Mouse (Mus musculus): ENCODE results near the gene Pagr1a.
A peak's percentile ranks its signal among the peaks of the same experiment; 100 is the strongest.

Gene Pagr1a

DNA sequence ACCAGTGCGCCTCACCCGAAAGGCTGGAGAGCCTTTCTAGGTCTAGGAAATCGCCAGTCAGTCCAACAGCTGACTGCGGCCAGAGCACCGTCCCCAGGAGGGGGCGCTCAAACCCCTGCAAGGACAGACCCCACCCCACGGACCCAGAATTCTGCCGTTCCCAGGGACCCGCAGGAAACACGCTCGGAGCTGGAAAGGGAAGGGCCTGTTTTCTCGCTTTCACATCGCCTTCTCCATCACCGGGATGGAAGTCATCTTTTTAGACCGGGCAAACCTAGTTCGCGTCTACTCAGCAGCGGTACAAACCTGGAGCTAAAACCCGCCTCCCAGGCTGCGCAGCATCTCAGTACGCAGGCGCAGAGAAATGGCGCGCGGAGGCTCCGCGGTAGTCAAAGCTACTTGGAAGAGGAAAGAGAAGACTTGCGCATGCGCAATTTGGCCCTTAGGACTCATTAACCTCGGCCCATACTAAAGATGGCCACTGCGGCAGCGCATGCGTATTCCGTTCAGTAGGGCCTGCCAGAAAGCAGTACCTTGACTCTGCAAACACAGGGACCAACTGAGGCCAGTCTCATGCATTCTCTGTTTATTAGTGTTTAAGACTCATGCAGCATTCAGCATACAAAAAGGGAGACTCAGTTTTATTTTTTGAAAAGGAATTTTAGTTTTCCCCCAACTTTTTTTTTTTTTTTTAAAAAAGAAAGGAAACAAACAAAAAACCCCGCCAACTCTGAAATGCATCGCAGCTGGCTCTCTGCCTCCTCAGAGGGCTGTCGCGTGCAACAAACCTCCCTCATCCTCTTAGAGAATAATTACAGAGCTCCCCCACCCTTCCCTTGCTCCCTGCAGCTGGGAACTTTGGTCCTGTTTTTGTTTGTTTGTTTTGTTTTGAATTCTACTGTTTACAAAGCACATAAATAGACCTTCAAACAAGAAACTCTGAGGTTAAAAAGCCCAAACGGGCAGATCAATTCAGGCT, at the start of gene Pagr1a:
Gene Pagr1a (minus strand): TSS at position 382 of the 979 bp plus-strand sequence.
- peak; percentile 98 for DNase-seq

DNA sequence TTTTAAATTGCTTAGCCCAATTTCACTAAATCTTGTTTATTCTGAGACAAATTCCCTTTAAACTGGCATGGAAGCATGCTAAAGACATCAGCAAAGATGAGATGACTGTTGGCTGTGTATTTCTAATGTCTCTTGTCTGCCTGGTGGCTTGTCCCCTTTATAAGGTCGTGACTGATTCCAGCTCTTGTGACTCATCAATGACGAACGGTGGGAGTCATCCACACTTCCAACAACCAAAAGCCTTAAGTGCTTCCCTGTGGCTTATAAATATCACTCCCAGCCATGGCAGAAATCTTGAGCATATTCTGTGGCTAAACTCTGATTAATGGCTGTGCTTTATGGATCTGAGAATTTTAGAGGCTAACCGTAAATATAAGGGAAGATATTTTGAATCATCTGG, 49.2 kb upstream of the Pagr1a start:
- no peak for DNase-seq

DNA sequence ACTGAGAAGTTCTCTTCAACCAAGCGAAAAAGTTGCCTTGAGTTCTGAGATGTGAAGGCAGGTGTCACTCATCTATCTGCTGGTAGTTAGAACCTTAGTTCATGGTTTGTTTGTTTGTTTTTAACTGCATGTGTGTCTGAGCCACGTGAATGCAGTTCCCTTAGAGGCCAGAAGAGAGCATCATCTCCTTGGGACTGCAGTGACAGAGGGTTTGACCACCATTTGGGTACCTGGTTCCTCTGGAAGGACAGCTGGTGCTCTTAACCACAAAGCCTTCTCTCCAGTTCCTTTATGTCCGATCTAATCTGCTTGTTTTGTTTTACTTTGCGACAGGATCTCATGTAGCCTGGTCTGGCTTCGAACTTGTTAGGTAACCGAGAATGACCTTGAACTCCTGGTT, 48.4 kb upstream of the Pagr1a start:
- DNase-seq = no peak

DNA sequence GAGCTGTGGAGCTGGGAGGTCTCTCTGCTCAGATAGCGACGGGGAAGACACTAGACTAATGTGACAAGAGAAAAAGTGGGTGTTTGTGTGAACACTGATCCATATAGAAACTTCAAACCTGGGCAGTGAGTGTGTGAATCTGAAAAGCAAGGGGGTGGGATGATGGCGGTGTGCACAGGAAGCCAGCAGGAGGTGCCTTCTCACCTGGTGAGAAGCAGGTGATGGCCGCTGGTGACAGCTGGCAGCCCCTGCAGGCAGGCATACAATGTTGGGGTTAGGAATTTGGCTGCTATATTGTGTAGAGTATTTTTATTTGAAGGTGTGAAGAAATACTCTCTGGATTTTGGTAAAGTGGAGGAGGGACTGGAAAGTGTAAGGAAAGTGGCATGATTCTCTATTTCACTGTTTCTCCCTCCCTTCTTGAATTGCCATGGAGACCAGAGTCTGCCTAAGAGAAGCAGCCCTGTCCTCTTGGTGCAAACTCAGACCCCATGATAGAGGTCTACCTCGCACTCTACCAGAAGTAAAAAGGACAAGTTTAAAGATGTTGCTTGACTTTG, 38.0 kb upstream of the Pagr1a start:
- DNase-seq = no peak

DNA sequence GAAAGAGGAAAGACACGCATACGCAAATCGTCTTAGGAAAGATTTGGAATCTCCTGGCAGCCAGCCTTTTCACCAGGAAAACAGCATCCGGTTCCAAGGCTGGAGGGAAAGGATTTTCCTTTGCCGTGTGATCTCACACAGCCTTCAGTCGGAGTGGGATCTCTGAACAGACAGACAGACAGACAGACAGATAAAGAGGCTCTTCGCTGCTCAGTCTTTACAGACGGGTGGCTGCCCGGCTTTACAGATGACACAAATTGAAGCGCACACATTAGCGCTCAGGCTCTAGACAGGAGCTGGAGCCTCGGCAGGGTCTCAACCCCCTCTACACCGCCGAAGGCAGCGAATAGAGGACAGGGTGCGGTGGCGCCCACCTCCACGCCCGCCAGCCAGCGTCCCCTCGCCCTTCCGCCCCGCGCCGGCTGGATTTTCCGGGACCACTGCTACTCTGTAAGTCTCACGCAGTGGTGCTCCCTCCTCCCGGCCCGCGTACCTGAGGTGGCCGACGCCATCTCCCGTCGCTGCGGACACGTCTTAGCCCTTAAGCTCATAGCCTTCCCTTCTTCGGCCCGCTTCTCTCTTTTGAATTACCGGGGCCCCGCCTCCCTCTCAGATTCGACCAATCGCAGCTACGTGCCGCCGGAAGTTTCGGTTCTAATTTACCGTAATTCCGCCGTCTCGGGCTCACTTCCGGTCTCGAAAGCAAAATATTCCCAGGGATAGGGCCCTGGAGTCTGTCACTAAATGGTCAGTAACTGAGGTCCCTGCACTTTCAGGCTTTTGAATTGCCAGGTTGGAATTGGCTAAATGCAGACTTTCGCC, 24.9 kb upstream of the Pagr1a start, which contains the start of gene Kif22:
Gene Kif22 (minus strand): TSS at position 621 of the 822 bp plus-strand sequence.
- peak; percentile 93 for DNase-seq

DNA sequence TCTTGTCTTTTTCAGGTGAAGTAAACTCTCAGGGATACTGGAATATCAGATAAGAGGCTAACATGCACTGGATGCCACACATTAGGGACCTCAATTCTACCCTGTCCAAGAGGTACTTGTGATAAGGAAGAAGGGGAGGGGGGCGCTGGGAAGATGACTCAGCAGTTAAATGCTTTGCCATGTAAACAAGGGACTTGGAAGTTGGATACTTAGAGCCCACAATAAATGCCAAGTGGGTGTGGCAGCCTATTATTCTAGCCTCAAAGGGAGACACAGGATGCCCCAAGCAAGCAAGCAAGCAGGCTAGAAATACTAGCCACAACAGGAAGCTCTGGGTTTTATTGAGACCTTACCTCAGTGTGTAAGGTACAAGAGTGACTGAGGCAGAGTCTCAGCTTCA, 14.1 kb upstream of the Pagr1a start:
- DNase-seq = no peak

DNA sequence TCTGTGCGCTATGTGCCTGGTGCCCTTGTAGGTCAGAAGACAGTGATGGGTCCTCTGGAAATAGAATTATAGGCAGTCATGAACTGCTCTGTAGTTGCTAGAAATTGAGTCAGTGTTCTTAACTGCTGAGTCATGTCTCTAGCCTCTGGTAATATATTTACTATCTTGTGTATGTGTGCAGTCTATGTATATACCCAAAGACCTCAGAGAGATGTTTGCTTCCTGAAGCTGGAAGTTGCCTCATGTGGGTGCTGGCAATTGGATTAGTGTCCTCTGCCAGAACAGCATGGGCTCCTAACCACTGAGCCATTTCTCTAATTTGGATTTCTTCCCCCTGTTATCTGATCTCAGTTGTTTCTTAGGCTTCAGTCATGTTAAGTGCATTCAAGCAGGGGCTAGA, 13.0 kb upstream of the Pagr1a start:
- no peak for DNase-seq

DNA sequence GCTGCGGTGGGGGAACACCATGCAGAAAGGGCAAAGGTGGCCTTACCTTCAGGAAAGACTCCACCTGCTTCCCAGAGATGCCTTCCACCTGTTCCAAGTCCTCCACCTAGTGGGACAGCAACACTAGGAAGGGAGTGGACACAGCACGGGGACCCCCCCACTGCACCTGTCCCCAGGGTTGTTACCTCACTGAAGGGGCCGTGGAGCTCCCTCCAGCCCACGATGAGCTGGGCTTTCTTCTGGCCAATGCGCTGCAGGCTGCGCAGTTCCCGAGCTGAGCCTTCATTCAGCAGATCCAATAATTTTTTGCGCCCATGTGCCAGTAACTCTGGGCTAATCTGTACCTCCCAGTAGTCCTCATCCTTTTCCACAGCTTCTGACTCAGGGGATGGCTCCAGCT, 10.7 kb upstream of the Pagr1a start:
- no peak for DNase-seq

DNA sequence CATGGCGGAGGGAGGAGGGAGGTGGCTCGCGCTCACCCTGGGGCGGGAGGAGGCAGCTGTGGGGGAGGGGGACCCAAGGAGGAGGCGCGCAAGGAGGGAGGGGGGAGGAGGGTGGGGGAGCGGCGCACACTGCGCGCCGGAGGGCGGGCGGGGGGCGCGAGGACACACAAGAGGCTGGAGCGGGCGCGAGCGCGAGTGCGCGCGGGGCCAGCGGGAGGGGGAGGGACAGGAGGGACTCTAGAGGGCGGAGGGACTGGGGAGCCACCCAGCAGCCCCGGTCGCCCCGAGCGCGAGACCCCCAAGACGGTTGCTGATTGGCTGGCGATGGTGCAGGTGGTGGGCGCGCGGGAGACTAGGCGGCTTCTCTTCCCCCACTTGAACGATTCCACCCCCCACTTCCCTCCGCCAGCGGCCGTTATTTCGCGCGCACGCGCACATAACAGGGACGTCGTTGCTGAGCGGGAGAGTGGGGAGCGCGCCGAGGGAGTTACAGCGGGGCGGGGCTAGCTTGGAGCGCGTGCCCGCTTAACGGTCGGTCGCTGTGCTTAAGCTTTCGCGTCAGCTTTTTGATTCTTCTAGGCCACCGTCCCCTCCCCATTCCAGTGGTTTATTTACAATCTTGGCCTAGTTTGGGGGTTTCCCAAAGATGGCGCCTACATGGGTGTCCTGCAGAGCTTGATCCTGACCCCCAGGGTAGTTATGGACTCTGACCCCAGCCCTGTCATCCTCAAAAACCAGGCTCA, 10.0 kb upstream of the Pagr1a start, which contains the start of gene Maz:
Gene Maz (minus strand): TSS at position 54 of the 743 bp plus-strand sequence.
- DNase-seq = peak; percentile 100

DNA sequence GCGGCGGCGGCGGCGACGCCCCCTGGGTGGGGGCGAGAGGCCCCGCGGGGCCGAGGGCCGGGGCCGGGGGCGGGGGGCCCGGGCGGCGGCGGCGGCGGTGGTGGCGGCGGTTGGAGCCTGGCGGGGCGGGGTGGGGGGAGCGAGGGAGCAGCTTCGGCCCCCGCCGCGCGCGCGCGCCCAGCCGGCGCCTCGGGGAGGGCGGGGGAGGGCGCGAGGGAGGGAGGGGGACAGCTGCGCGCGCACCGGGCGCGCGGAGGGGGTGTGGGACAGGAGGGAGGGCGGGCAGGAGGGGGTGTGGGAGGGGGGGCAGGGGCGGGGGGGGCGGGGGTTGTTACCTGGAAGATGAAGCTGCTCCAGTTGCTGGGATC, 9.4 kb upstream of the Pagr1a start:
- DNase-seq = no peak

DNA sequence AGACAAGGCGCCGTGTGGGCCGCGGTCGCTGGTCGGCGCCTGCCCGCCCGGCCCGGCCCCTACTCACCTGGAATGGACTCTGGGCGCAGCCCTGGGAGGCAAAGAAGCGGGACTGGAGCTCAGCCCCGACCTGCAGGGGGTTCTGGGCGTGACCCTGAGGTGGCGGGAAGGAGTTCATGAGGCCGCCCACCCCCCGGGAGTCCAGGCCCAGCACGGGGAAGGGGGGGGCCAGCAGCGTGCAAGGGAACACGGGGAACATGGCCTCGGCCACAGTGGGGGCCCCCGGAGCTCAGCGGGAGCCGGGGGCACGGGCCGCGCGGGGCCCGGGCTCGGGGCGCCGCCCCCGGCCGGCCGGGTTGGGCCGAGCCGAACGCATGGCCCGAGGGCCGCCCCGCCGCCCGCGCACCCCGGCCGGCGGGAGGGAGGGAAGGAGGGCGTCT, 9.0 kb upstream of the Pagr1a start:
- peak; percentile 79 to 88 for DNase-seq

DNA sequence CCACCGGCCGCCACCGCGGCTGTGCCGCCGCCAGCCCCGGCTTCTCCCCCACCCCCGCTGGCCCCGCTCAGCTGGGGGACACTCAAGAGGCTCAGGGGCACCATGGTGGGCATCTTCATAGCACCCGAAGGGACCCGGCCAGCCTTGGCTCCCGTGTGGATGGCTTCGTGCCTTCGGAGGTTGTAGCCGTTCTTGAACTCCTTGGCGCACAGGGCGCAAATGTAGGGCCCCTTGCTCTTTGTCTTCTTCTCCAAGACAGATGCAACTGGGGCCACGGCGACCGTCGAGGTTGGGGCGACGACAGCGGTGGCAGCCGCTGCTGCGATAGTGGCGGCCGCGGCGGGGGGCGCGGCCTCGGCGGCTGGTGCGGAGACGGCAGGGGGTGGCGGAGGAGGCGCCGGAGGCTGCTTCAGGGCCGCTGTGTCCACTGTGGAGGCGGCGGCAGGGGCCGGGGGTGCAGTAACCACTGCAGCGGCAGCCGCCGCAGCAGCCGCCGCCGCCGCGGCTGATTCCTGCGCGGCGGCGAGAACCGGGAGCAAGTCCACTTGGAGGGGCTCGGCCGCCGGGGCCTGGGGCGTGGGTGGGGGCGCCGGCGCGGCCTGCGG, 8.5 kb upstream of the Pagr1a start:
- DNase-seq = peak in 1 of 2 experiments; percentile 70

DNA sequence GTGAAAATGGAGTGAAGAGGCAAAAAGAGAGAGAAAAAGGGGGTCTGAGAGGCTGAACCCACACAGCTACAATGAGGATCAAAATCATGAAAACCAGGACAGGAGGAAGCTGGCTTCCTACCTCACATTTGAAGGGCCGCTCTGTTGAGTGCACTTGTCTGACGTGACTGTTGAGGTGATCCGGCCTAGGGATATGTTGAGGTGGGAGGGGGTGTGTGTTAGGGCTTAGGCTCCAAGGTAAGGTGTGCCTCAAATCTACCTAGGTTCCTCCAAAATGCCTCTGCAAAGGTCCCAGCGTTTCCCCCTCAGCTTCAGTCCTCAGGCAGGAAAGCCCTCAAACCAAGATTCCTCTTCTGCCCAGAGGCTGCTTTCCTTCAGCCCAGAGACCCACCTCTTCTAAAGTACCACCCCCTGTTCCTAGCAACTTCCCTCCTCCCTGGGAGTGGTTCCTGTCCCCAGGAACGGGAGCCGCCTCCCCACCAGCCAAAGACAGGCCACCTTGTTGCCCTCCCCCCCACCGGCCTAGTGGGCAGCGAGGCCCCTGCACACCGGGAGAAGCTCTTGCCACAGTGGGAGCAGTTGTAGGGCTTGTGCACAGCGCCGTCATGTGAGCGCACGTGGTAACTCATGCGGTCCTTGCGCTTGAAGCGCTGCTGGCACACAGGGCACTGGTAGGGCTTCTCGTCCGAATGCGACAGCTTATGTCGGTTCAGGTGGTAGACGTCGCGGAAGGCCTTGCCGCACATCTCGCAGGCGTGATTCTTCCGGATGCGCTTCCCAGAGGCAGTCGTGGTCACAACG, 7.8 kb upstream of the Pagr1a start:
- peak; percentile 90 for DNase-seq

DNA sequence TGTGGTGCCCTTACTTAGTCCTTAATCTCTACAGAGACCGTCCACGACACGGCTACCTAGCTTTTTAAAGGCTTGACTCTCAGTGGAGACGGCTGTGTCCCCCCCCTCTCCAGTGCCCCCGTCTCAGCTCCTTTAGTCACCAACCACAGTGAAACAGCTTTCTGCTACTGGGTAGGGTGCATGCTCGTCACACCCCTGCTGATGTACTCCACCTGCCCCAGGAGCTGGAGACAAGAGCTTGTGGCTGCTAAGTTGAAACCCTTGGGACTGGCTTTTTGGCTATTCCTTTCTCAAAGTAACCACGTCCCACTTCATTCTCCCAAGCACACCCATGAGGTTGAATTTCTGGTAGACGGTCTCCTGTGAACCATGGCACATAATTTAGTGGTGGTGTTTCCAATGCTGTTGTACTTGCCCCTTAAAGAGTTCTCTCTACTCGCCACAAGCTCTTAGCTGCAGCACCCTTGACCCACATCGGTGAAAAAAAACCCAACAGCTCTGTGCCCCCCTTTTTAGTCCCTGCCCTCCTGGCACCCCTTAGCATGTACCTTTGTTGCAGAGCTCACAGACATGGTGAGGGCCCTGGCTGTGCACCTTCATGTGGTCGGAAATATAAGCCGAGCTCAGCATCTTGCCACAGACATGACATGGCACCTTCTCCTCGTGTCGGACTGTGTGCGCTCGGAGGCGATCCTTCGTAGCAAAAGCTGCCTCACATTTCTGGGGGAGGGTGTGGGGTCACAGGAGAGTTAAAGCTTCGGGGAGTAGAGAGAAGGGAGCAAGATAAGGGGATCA, 6.9 kb upstream of the Pagr1a start:
- DNase-seq = no peak

DNA sequence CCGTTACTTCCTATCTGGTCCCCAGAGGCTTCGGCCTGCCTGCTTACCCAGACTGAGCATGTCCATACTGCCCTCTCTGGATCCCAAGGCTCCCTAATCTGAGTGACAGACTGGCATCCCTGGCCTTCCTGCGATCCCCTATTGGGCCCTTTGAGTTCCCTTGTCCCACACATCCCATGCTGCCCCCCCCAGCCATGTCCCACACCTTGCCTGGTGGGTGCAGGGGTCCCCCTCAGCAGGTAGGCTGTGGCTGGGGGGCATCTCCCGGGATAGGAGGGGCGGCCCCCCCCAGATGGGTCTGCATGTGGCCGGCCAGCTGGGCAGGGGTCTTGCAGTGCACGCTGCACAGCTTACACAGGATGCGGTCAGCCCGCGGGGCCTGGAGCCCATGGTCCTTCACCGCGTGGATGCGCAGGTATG, 6.1 kb upstream of the Pagr1a start:
- DNase-seq = no peak

DNA sequence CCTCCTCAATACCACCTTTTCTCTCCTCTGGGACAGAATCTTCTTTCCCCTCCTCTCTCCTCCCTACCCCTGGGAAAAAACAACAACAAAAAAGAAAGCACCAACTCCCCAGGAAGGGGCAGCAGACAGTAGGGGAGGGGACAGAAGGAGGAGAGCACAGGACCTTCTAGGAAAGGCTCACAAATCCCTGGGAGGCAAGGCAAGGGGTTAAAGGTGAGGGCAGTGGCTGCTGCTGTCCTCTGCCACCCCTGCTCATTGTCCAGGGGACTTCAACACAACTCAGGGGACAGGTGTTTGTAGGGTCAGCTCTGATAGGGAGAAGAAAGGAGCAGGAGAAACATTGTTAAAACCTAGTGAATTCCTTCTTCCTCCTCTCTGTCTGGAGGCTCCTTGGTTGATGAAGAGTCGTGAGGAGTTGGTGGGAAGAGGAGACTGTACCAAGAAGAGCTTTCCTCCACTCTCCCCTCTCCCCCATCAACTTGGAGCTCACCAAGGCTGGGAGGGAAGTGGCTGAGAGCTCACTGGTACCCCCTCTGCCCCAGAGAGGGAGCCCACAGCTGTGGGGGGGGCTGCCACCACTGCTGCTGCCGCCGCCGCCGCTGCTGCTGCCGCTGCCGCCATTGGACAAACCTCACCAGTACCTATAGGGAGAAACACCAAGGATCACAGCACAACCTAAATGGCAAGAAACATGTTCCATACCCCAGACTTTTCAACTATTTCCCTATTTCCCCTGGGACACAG, 5.5 kb upstream of the Pagr1a start:
- DNase-seq = no peak

DNA sequence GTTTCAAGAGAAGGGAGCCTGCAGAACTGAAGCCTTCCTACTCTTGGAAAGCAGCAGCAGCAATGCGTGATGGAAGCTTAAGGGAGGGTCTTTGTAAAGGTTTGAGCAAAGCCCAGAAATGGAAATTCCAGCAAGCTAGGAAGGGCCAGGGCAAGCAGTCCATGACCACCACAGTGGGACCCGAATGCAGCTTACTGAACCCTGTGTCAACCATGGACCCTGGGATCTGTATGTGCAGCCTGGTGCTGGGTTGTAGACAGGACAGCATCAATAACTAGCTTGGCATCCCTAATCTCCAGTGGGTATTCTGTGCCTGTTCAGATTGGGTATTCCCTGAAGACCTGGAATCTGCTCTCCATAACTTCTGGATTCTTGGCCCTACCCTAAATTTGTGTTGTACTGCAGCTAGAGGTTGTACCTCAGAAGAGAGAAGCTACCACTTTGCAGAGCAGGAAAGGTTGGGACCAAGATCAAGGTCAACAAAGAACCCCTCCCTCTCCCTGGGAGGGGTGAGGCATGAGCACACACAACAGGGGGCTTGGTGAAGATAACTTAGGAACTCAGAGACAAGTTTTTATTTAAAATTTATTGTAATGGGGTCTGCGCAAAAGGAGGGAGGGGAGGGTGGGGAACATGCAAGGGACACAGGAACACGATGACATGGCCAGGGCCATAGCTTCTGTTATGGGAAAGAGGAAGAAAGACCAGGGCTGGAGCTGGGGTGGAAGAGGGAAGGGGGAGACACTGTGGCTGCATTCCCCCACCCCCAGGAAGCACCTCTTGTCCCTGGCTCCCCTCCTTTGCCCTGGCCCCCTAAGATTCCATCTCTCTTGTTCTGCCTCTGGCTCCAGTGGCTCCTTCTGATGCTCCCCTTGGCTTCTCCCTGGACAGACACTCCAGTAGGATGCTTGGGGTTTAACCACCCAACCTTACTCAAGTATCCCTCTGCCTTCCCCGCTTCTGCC, 4.7 kb upstream of the Pagr1a start:
- DNase-seq = no peak

DNA sequence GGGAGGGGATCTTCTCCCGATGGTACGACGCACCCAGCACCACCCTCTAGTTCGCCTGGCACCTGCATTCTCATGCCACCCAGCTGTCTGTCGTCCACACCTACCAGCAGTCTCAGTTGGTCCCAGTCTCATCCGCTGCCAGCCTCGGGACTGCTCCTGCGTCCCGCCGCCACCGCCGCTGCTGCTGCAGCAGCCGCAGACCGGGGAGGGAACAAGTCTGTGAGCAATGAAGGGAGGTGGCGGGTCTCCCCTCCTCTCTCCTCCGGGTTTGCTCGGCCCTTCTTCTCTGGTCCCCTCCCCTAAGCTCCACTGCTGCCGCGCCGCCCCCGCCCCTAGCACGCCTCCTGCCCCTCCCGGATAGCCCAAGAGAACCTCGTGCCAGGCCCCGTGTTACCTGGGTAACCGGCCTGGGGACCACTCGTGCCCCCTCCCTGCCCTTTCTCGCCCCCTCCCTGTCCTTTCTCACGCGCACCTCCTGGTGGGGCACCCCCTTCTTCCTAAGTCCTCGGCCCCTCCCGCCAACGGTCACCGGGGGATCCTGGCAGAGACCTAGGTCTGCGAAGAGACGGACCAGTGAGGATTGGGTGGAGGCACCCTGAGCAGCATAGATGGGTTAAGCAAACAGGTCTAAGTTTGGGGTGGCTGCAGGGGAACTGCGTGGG, 3.9 kb upstream of the Pagr1a start, which contains the start of the genes Gm42742 and Prrt2:
Gene Gm42742 (minus strand): TSS at position 197 of the 662 bp plus-strand sequence.
Gene Prrt2 (minus strand): TSS at position 311 of the 662 bp plus-strand sequence.
- DNase-seq = peak in 1 of 2 experiments; percentile 43
